Mouse (Mus musculus) hindbrain, embryonic 16.5 days (tissue): ENCODE measurements around the gene Klhdc8a. TPM values are rescaled to one million over a fixed set of nuclear protein-coding genes. Genes with fewer than 3 reads are reported as not detected.
A peak's percentile ranks its signal among the peaks of the same experiment; 100 is the strongest.

Experiments
- ATAC-seq: fragments of 200-750 bp; cut with Nextera tagmentation; 2 replicates; pipeline ENCODE4 v1.8.0; 2017; ENCODE audit warnings: moderate TSS enrichment, moderate library complexity
- H3K27ac ChIP-seq: fragments of 300-500 bp; sonication (generic); 2 replicates; pipeline ENCODE4 v1.5.1; 2014; ENCODE audit warnings: low read depth, mild to moderate bottlenecking, control low read depth, low read length, moderate library complexity
- H3K27me3 ChIP-seq: fragments of 300-500 bp; sonication (generic); replicated peaks from 2 replicates; pipeline ENCODE4 v1.6.1; 2014; ENCODE audit warnings: low read length; ENCODE audit not compliant: control insufficient read depth, insufficient read depth
- H3K36me3 ChIP-seq: fragments of 300-500 bp; sonication (generic); 2 replicates; pipeline ENCODE4 v1.6.1; 2014; ENCODE audit warnings: mild to moderate bottlenecking, low read length, moderate library complexity, mixed read lengths; ENCODE audit not compliant: control insufficient read depth, insufficient read depth
- H3K4me1 ChIP-seq: fragments of 300-500 bp; sonication (generic); 2 replicates; pipeline ENCODE4 v1.6.1; 2014; ENCODE audit warnings: low read depth, low read length; ENCODE audit not compliant: control insufficient read depth, insufficient read depth
- H3K4me2 ChIP-seq: fragments of 300-500 bp; sonication (generic); 2 replicates; pipeline ENCODE4 v1.6.1; 2014; ENCODE audit warnings: mild to moderate bottlenecking, low read length, control low read depth, moderate library complexity
- H3K4me3 ChIP-seq: fragments of 300-500 bp; sonication (generic); 2 replicates; pipeline ENCODE4 v1.5.1; 2014; ENCODE audit warnings: mild to moderate bottlenecking, low read length, control low read depth, moderate library complexity
- H3K9ac ChIP-seq: fragments of 300-500 bp; sonication (generic); 2 replicates; pipeline ENCODE4 v1.6.1; 2014; ENCODE audit warnings: low read depth, mild to moderate bottlenecking, control low read depth, low read length, moderate library complexity
- H3K9me3 ChIP-seq: fragments of 300-500 bp; sonication (generic); 2 replicates; pipeline ENCODE4 v1.6.1; 2014; ENCODE audit warnings: mild to moderate bottlenecking, low read length, moderate library complexity; ENCODE audit not compliant: control insufficient read depth
- WGBS: fragments of 180-500 bp; shearing (Covaris S2); extraction: QIAGEN DNeasy Blood & Tissue Kit; methylation state at CpG from one replicate; pipeline ENCODE4 v1.1.7; 2014; 5-methylcytosine and 5-hydroxymethylcytosine counted together
- polyA plus RNA-seq: library from polyadenylated mRNA; unstranded; fragments of >200 nt; fragmentation: Nextera tagmentation; extraction: Ambion mirVana; gene quantifications from 2 replicates; pipeline ENCODE4 v1.2.1, GENCODE M21; 2015

Gene Klhdc8a
- polyA plus RNA-seq, 1 experiment from 2014 or later: 10.0 TPM

DNA sequence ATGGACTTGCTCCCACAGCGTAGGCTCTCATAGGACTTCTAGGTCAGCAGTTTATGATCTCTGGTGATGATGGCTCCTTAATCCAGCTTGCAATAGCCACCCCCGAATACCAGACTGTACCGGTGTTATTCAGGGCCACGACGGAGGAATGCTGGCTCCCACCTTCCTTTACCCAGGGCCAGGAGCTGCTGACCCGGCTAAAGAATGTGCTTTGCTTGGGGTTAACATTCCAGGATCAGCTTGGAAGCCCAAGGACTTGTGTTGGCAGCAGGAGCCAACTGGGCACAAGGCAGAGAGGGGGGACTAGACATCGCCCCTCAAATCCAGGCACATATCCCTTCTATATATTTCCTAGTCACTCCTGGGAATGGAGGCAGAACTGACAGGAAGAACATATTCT, 12.3 kb downstream of the Klhdc8a start:
- no peak overlapping the region for H3K27ac ChIP-seq
- H3K4me2 ChIP-seq: no peak overlapping the region
- H3K9ac ChIP-seq: no peak overlapping the region
- no peaks in the 10 kb centered on the region for H3K9me3 ChIP-seq
- H3K4me1 ChIP-seq: peaks cover 4% of the 10 kb centered on the region
- H3K27me3 ChIP-seq: no peaks in the 10 kb centered on the region
- H3K4me3 ChIP-seq: no peak overlapping the region
- WGBS: 72% methylated on average over 7 of the region's 7 CpGs
- no peaks in the 10 kb centered on the region for H3K36me3 ChIP-seq
- no peak for ATAC-seq

DNA sequence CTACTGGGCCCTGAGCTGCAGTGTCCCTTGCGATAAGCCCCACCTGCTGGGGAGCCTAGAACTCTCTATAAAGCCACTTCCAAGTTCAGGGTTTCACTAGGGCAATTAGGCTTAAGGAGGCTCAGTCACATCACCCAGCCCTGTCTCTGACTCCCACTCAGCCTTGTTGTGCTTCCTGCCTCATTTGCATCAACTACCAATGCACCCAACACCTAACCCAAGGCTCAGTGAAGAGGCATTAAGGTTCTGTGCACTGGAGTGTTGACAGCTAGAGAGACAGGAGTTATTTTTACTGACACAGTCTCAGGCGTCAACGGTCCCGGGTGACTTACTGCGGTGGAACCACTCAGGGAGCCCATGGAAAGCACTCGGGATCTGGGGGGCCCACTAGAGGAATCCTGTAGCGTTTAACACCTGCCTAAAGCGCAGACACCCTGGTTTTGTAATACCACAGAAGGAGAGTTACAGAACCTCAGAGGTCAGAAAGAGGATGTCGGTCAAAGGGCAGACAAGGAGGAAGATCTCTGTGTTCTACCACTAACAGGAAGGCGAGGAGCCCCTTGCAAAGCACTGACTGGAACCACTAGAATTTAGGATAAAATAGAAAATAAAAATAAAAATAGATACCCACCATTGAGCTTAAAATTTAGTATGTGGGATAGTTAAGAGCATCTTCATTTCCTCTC, 12.9 kb downstream of the Klhdc8a start:
- Histone ChIP-seq H3K36me3 (no peaks in the 10 kb centered on the region), H3K4me2 (no peak overlapping the region), H3K27me3 (no peaks in the 10 kb centered on the region), H3K4me1 (peaks cover 4% of the 10 kb centered on the region), H3K27ac (no peak overlapping the region), H3K9me3 (no peaks in the 10 kb centered on the region), H3K9ac (no peak overlapping the region), H3K4me3 (no peak overlapping the region)
- no peak for ATAC-seq
- WGBS: 80% methylated on average over 10 of the region's 10 CpGs

DNA sequence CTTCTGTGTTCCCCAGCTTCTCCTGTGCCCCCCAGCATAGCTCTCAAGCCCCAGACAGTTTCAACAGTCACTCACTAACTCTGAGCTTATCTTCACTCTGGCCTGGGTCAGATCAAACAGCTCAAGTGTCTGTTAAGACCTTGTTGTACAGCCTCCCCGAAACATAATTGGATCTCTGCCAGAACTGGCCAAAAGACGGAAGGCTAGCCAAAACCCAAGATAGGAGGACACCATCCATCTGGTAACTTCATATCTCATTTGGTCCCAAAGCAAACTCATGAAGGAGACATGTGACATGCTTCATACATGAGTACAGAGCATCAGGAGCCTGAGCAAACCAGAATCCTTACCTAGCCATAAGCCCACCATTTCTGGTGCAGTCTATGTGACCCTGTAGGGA, 13.6 kb downstream of the Klhdc8a start:
- Histone ChIP-seq H3K4me3 (no peak overlapping the region), H3K27ac (no peak overlapping the region), H3K36me3 (no peaks in the 10 kb centered on the region), H3K4me1 (peaks cover 9% of the 10 kb centered on the region), H3K4me2 (no peak overlapping the region), H3K27me3 (no peaks in the 10 kb centered on the region), H3K9ac (no peak overlapping the region), H3K9me3 (no peaks in the 10 kb centered on the region)
- ATAC-seq: no peak
- WGBS: 59% methylated on average over 2 of the region's 2 CpGs

DNA sequence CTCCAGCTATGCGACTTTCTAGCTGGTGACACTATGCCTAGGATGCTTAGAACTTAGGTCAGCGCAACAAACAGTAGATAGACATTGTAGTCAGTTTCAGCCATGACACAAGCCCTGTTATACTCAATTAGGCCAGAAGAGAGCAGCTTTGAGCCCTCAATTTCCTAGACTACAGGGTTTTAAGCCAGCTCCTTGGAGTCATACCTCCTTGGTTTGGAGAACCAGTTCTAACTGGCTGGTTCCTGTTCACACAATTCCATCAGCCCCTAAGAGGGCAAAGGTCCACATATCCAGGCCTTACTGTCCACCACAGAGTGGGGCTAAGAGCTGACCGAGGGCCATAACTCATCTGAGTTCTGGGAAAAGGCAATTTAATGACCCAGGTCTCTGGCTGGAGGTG, 14.3 kb downstream of the Klhdc8a start:
- Histone ChIP-seq H3K9me3 (no peaks in the 10 kb centered on the region), H3K27ac (no peak overlapping the region), H3K4me2 (no peak overlapping the region), H3K27me3 (no peaks in the 10 kb centered on the region), H3K36me3 (no peaks in the 10 kb centered on the region), H3K4me1 (peaks cover 16% of the 10 kb centered on the region), H3K9ac (no peak overlapping the region), H3K4me3 (no peak overlapping the region)
- WGBS: 55% methylated on average over 3 of the region's 3 CpGs
- ATAC-seq: no peak

DNA sequence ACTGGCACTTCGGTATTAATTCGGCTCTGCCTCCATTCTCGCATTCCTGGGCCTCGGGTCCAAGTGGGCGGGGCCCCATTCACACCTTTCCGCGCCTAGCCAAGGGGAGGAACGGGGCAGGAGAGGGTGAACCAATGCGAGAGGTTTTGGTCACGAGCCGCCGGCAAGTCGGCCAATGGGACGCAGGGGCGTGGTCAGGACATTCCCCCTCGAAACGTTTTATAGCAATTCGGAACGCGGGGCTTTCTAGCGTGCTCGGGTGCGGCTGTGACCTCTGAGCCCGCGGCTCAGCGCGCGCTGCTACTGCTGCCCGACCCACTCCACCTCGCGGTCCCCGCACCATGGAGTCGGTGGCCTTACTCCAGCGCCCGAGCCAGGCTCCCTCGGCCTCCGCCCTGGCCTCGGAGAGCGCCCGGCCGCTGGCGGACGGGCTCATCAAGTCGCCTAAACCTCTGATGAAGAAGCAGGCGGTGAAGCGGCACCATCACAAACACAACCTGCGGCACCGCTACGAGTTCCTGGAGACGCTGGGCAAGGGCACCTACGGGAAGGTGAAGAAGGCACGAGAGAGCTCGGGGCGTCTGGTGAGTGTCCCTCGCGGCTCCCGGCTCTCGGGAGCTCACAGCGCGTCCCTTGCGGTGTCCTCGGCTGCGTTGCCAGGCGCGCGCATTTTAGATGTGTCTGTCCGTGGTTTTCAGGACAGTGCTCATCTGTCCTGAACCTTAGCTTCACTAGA, 17.6 kb downstream of the Klhdc8a start, which contains the start of gene Nuak2:
TSS of gene Nuak2 (plus strand) at position 238 of the 736 bp plus-strand sequence.
- Histone ChIP-seq H3K4me1 (peaks cover 36% of the 10 kb centered on the region), H3K27me3 (no peaks in the 10 kb centered on the region), H3K4me3 (peak within 1 kb of the TSS; percentile 63), H3K27ac (peak within 1 kb of the TSS; percentile 57), H3K9me3 (no peaks in the 10 kb centered on the region), H3K9ac (peak within 1 kb of the TSS; percentile 74), H3K36me3 (no peaks in the 10 kb centered on the region), H3K4me2 (peak within 1 kb of the TSS; percentile 93)
- under 1% methylated on average over 66 of the region's 67 CpGs for WGBS
- peak; percentile 93 for ATAC-seq

DNA sequence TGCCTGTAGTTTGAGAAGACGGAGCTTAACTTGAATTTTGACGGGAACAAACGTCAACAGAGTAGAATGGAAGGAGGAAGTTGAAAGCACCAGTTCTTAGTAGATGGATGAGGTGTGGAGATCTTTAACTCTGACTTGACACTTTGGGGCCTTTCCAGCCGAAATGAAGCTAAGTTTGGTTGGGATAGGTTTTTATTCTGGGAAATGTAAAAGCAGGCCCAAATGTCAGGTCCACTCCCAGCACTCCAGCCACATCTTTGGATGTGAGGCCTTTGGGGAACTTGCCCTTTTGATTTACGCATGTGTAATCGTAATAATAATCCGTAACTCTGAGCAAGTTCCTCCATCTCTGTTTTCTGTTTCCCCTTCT, 18.2 kb downstream of the Klhdc8a start:
- Histone ChIP-seq H3K9me3 (no peaks in the 10 kb centered on the region), H3K4me2 (peak overlapping the region; percentile 93), H3K9ac (peak overlapping the region; percentile 74), H3K4me3 (peak overlapping the region; percentile 63), H3K27me3 (no peaks in the 10 kb centered on the region), H3K4me1 (peaks cover 36% of the 10 kb centered on the region), H3K36me3 (no peaks in the 10 kb centered on the region), H3K27ac (peak overlapping the region; percentile 57)
- 18% methylated on average over 7 of the region's 7 CpGs for WGBS
- ATAC-seq: no peak

DNA sequence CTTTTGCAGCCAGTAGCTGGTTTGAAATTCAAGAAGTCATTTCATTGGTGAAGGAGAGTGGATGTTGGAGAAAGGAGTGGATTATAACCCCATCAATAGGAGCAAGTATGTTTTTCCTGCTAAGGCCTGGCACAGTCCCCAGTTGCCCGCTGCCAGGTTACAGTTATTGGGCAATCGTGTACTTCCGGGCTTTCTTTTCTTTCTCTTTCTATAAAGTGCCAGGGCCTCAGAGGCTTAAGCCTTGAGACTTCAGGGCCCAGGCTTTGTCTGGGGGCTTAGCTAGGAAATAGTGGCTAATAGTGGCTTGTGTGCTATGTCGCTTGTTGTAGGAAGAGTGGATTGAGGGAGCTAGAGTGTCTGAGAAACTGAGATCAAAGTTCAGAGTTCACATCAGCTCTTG, 19.0 kb downstream of the Klhdc8a start:
- Histone ChIP-seq H3K9ac (no peak overlapping the region; the same call in 1 of the 2 replicates), H3K4me1 (peaks cover 39% of the 10 kb centered on the region), H3K27me3 (no peaks in the 10 kb centered on the region), H3K4me3 (peak overlapping the region; percentile 63), H3K9me3 (no peaks in the 10 kb centered on the region), H3K4me2 (peak overlapping the region; percentile 93), H3K36me3 (no peaks in the 10 kb centered on the region), H3K27ac (peak overlapping the region; percentile 21)
- ATAC-seq: no peak
- 25% methylated on average over 4 of the region's 4 CpGs for WGBS

DNA sequence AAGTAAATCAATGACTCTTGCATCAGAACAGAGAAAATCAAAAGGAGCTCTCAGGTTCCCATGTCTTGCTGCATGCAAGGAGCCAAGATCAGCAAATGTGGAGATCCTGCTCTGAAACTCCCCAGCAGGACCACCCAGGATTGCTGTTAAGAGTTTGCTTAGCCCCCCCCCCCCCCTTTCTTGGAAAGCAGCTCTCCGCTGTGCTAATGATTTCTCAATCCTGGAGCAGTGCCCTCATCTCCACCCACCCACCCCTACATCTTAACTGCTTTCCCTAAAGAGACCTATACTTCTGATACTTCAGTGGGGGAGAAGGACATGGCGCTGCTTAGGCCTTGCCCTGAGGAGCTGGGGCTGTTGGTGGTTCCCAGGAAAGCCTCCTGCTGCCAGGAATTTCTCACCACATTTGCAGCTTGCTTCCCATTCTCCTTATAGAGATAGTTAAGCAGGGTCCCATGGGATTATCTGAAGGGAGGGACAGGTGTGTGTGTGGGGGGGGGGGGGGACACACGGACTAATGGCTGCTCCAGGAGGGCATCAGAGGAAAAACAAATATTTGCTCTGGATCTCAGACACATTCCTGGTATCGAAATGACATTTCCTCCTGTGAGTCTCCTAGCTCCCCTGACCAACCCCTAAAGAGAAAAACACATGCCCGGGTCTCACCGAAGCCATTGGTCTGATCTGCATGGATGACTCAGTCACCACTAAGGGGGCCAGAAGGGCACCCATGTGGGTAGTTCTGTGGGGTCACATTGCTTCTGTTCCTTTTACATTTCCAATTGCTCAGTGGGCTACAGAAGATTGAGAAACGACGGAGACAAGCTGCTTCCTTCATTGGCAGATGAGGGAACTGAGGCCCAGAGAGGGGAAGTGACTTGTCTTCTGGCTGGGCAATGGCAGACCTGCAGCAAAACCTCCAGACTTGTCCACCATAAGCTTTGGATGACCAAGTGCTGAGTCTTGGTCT, 19.8 kb downstream of the Klhdc8a start:
- Histone ChIP-seq H3K36me3 (no peaks in the 10 kb centered on the region), H3K9ac (peak overlapping the region; percentile 28; the same call in 1 of the 2 replicates), H3K4me2 (peak overlapping the region; percentile 93), H3K4me1 (peaks cover 47% of the 10 kb centered on the region), H3K9me3 (no peaks in the 10 kb centered on the region), H3K4me3 (no peak overlapping the region), H3K27me3 (no peaks in the 10 kb centered on the region), H3K27ac (peak overlapping the region; percentile 54)
- WGBS: 29% methylated on average over 7 of the region's 8 CpGs
- ATAC-seq: no peak
